Mouse (Mus musculus) midbrain, postnatal 0 days (tissue): ENCODE results near the gene Etnk1. TPM values are rescaled to one million over a fixed set of nuclear protein-coding genes. Genes with fewer than 3 reads are reported as not detected.

Experiments used
- ATAC-seq: fragments of 200-750 bp; cut with Nextera tagmentation; 2 replicates; pipeline ENCODE4 v1.8.0; 2017; ENCODE audit warnings: moderate number of reproducible peaks, mild to moderate bottlenecking, moderate TSS enrichment, moderate library complexity; ENCODE audit not compliant: low FRiP score
- DNase-seq: peaks from one replicate; pipeline ENCODE4 v3.0.0-alpha.2; 2015; ENCODE audit warnings: low spot score
- H3K27ac ChIP-seq: fragments of 300-500 bp; sonication (generic); 2 replicates; pipeline ENCODE4 v1.5.1; 2014; ENCODE audit warnings: low read depth, mild to moderate bottlenecking, low read length, mixed read lengths
- H3K27me3 ChIP-seq: fragments of 300-500 bp; sonication (generic); 2 replicates; pipeline ENCODE4 v1.6.1; 2014; ENCODE audit warnings: low read length, control low read depth, mixed read lengths; ENCODE audit not compliant: insufficient read depth
- H3K36me3 ChIP-seq: fragments of 300-500 bp; sonication (generic); 2 replicates; pipeline ENCODE4 v1.6.1; 2014; ENCODE audit warnings: low read length, control low read depth, mixed read lengths; ENCODE audit not compliant: insufficient read depth
- H3K4me1 ChIP-seq: fragments of 300-500 bp; sonication (generic); 2 replicates; pipeline ENCODE4 v1.6.1; 2014; ENCODE audit warnings: mild to moderate bottlenecking, control low read depth, antibody characterized with exemption, low read length, mixed read lengths; ENCODE audit not compliant: insufficient read depth
- H3K4me2 ChIP-seq: fragments of 300-500 bp; sonication (generic); 2 replicates; pipeline ENCODE4 v1.6.1; 2014; ENCODE audit warnings: low read depth, mild to moderate bottlenecking, low read length, mixed read lengths; ENCODE audit not compliant: poor library complexity, severe bottlenecking
- H3K4me3 ChIP-seq: fragments of 300-500 bp; sonication (generic); 2 replicates; pipeline ENCODE4 v1.5.1; 2014; ENCODE audit warnings: low read depth, mild to moderate bottlenecking, low read length, moderate library complexity
- H3K9ac ChIP-seq: fragments of 300-500 bp; sonication (generic); replicated peaks from 2 replicates; pipeline ENCODE4 v1.6.1; 2014; ENCODE audit warnings: mild to moderate bottlenecking, low read length, moderate library complexity, mixed read lengths; ENCODE audit not compliant: poor library complexity, severe bottlenecking
- H3K9me3 ChIP-seq: fragments of 300-500 bp; sonication (generic); 2 replicates; pipeline ENCODE4 v1.6.1; 2016; ENCODE audit warnings: low read length, control low read depth
- CTCF ChIP-seq: IDR thresholded peaks from 2 replicates; pipeline ENCODE4 v1.5.1; 2016; ENCODE audit warnings: antibody characterized with exemption, mild to moderate bottlenecking
- WGBS: fragments of 180-500 bp; shearing (Covaris S2); extraction: QIAGEN DNeasy Blood & Tissue Kit; methylation state at CpG from one replicate; pipeline ENCODE4 v1.1.7; 2014; 5-methylcytosine and 5-hydroxymethylcytosine counted together
- polyA plus RNA-seq: library from polyadenylated mRNA; unstranded; fragments of >200 nt; fragmentation: Nextera tagmentation; extraction: Ambion mirVana; gene quantifications from 2 replicates; pipeline ENCODE4 v1.2.1, GENCODE M21; 2015
- total RNA-seq: library from RNA; depleted of rRNA; stranded (reverse); fragments of >200 nt; gene quantifications from 2 replicates; pipeline ENCODE4 v1.2.3, GENCODE M21; 2014

Etnk1 gene
- total and polyA plus RNA-seq, 2 experiments from 2014 or later = 40.3 to 130 TPM

GRCm38 (mm10) chr6:143167409-143167919, 443 bp downstream of the Etnk1 start:
- Histone ChIP-seq H3K27ac (peak overlapping the region; percentile 85), H3K9ac (peak overlapping the region; percentile 83), H3K36me3 (0 out of 2 replicates have a peak, but pooled peaks cover 2% of the 10 kb centered on the region), H3K27me3 (no peaks in the 10 kb centered on the region), H3K4me2 (peak overlapping the region; percentile 79), H3K4me1 (0 out of 2 replicates have a peak, but pooled peaks cover 4% of the 10 kb centered on the region), H3K4me3 (peak overlapping the region; percentile 79), H3K9me3 (no peaks in the 10 kb centered on the region)
- no peak for TF ChIP-seq CTCF
- peak; percentile 54 for ATAC-seq
- 0% methylated on average over 57 of the region's 60 CpGs for WGBS
- peak; percentile 51 for DNase-seq

GRCm38 (mm10) chr6:143167981-143168674, 1.1 kb downstream of the Etnk1 start:
- 28% methylated on average over 6 of the region's 6 CpGs for WGBS
- 0 out of 2 replicates have a peak, but pooled peaks cover 5% of the 10 kb centered on the region for H3K36me3 ChIP-seq
- H3K9me3 ChIP-seq = no peaks in the 10 kb centered on the region
- peak overlapping the region; percentile 79 for H3K4me3 ChIP-seq
- no peak for DNase-seq
- no peaks in the 10 kb centered on the region for H3K27me3 ChIP-seq
- 0 out of 2 replicates have a peak, but pooled peaks cover 4% of the 10 kb centered on the region for H3K4me1 ChIP-seq
- H3K9ac ChIP-seq = peak overlapping the region; percentile 83
- no peak for ATAC-seq
- peak overlapping the region; percentile 85 for H3K27ac ChIP-seq
- peak overlapping the region; percentile 79 for H3K4me2 ChIP-seq
- TF ChIP-seq CTCF = no peak

GRCm38 (mm10) chr6:143169385-143169784, 2.4 kb downstream of the Etnk1 start:
- no peak for TF ChIP-seq CTCF
- Histone ChIP-seq H3K4me3 (peak overlapping the region; percentile 79; the same call in 1 of the 2 replicates), H3K9me3 (no peaks in the 10 kb centered on the region), H3K36me3 (0 out of 2 replicates have a peak, but pooled peaks cover 5% of the 10 kb centered on the region), H3K4me1 (0 out of 2 replicates have a peak, but pooled peaks cover 4% of the 10 kb centered on the region), H3K27ac (no peak overlapping the region), H3K27me3 (no peaks in the 10 kb centered on the region), H3K9ac (peak overlapping the region; percentile 29; the same call in 1 of the 2 replicates), H3K4me2 (peak overlapping the region; percentile 79)
- 72% methylated on average over 4 of the region's 4 CpGs for whole genome bisulfite sequencing
- ATAC-seq = no peak
- DNase-seq = no peak

GRCm38 (mm10) chr6:143170166-143170960, 3.3 kb downstream of the Etnk1 start:
- H3K27me3 ChIP-seq = no peaks in the 10 kb centered on the region
- no peak overlapping the region for H3K27ac ChIP-seq
- no peak overlapping the region for H3K4me2 ChIP-seq
- WGBS = 86% methylated on average over 4 of the region's 4 CpGs
- TF ChIP-seq CTCF = no peak
- ATAC-seq = no peak
- 0 out of 2 replicates have a peak, but pooled peaks cover 5% of the 10 kb centered on the region for H3K36me3 ChIP-seq
- no peak for DNase-seq
- no peaks in the 10 kb centered on the region for H3K9me3 ChIP-seq
- no peak overlapping the region for H3K4me3 ChIP-seq
- H3K9ac ChIP-seq = no peak overlapping the region
- H3K4me1 ChIP-seq = 0 out of 2 replicates have a peak, but pooled peaks cover 4% of the 10 kb centered on the region

GRCm38 (mm10) chr6:143171066-143171465, 4.0 kb downstream of the Etnk1 start:
- Histone ChIP-seq H3K9me3 (no peaks in the 10 kb centered on the region), H3K36me3 (0 out of 2 replicates have a peak, but pooled peaks cover 5% of the 10 kb centered on the region), H3K27me3 (no peaks in the 10 kb centered on the region), H3K4me3 (no peak overlapping the region), H3K4me2 (no peak overlapping the region), H3K4me1 (0 out of 2 replicates have a peak, but pooled peaks cover 4% of the 10 kb centered on the region), H3K27ac (no peak overlapping the region), H3K9ac (no peak overlapping the region)
- no peak for TF ChIP-seq CTCF
- no peak for DNase-seq
- ATAC-seq = no peak
- WGBS = 90% methylated on average over 8 of the region's 8 CpGs
